Mouse (Mus musculus) liver, embryonic 11.5 days (tissue): ENCODE measurements around the gene Cadm1. TPM values are rescaled to one million over a fixed set of nuclear protein-coding genes. Genes with fewer than 3 reads are reported as not detected.
A peak's percentile ranks its signal among the peaks of the same experiment; 100 is the strongest.

Source experiments
- ATAC-seq: fragments of 200-750 bp; cut with Nextera tagmentation; replicated peaks from 2 replicates; pipeline ENCODE4 v1.8.0; 2017; ENCODE audit warnings: moderate number of reproducible peaks, mild to moderate bottlenecking, moderate TSS enrichment, moderate library complexity; ENCODE audit not compliant: low FRiP score
- DNase-seq: peaks from one replicate; pipeline ENCODE4 v3.0.0-alpha.2; 2017; ENCODE audit warnings: low spot score
- H3K27ac ChIP-seq: fragments of 300-500 bp; sonication (generic); 2 replicates; pipeline ENCODE4 v1.5.1; 2014; ENCODE audit warnings: mild to moderate bottlenecking, low read depth, low read length, control low read depth
- H3K27me3 ChIP-seq: fragments of 300-500 bp; sonication (generic); replicated peaks from 2 replicates; pipeline ENCODE4 v1.6.1; 2014; ENCODE audit warnings: low read length, mixed read lengths; ENCODE audit not compliant: control insufficient read depth, insufficient read depth
- H3K36me3 ChIP-seq: fragments of 300-500 bp; sonication (generic); 2 replicates; pipeline ENCODE4 v1.6.1; 2014; ENCODE audit warnings: mild to moderate bottlenecking, low read length, moderate library complexity, mixed read lengths; ENCODE audit not compliant: control insufficient read depth, insufficient read depth
- H3K4me1 ChIP-seq: fragments of 300-500 bp; sonication (generic); replicated peaks from 2 replicates; pipeline ENCODE4 v1.6.1; 2014; ENCODE audit warnings: low read length, mixed read lengths; ENCODE audit not compliant: control insufficient read depth, insufficient read depth
- H3K4me2 ChIP-seq: fragments of 300-500 bp; sonication (generic); 2 replicates; pipeline ENCODE4 v1.6.1; 2014; ENCODE audit warnings: mild to moderate bottlenecking, control low read depth, moderate library complexity
- H3K4me3 ChIP-seq: fragments of 300-500 bp; sonication (generic); 2 replicates; pipeline ENCODE4 v1.5.1; 2014; ENCODE audit warnings: low read depth, low read length, control low read depth
- H3K9ac ChIP-seq: fragments of 300-500 bp; sonication (generic); 2 replicates; pipeline ENCODE4 v1.6.1; 2014; ENCODE audit warnings: low read depth, low read length, control low read depth
- H3K9me3 ChIP-seq: fragments of 300-500 bp; sonication (generic); 2 replicates; pipeline ENCODE4 v1.6.1; 2016; ENCODE audit warnings: low read length, inconsistent platforms, mixed read lengths; ENCODE audit not compliant: control insufficient read depth
- WGBS: fragments of 180-500 bp; shearing (Covaris S2); extraction: QIAGEN DNeasy Blood & Tissue Kit; methylation state at CpG from one replicate; pipeline ENCODE4 v1.1.7; 2014; 5-methylcytosine and 5-hydroxymethylcytosine counted together
- polyA plus RNA-seq: library from polyadenylated mRNA; unstranded; fragments of >200 nt; fragmentation: Nextera tagmentation; extraction: Ambion mirVana; gene quantifications from 2 replicates; pipeline ENCODE4 v1.2.1, GENCODE M21; 2014

Cadm1 gene
- polyA plus RNA-seq, 1 experiment from 2014 or later: 27.6 TPM

DNA sequence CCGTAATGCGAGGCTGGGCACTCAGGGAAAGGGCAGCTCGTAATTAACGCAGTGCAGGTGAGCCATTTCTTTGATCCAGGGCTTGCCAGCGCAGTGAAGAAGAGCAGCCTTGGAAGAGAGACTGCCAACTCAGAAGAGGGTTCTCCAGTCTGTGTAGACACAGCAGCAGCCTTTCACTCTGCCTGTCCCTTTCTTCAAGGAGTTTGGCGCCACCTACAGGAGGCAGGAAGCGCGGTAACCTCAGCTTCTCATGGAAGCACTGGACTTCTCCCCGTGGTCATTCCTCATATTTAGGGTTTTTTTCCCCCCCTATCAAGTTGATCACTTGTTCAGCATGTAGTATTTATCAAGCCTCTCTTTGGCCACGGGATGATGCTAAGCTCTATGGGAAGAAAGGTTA, 178.3 kb downstream of the Cadm1 start:
- Histone ChIP-seq H3K27me3 (no peaks in the 10 kb centered on the region), H3K36me3 (no peaks in the 10 kb centered on the region), H3K4me2 (no peak overlapping the region), H3K9ac (no peak overlapping the region), H3K4me1 (no peaks in the 10 kb centered on the region), H3K27ac (no peak overlapping the region), H3K9me3 (no peaks in the 10 kb centered on the region), H3K4me3 (no peak overlapping the region)
- ATAC-seq (no peak), DNase-seq (peak; percentile 41)
- 23% methylated on average over 10 of the region's 10 CpGs for WGBS

DNA sequence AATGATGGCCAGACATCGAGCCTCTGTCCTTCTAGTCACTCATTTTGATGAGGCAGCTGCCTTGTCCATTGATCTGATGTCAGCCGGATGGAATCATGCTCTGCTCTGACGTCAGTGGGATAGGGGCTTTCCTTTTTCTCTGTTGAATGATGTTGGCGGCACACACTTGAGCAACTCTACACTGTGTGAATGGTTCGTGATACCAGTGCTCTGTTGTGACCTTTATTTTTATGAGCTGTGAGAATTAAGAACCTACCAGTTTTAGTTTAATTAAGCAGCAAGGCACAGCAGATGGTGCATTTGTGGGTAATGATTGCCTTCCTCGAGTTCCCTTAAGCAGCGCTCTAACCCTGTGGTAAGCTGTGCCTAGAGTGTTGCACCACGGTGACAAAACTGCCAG, 181.0 kb downstream of the Cadm1 start:
- DNase-seq (no peak), ATAC-seq (no peak)
- H3K4me1 ChIP-seq: no peaks in the 10 kb centered on the region
- no peak overlapping the region for H3K4me3 ChIP-seq
- no peak overlapping the region for H3K4me2 ChIP-seq
- H3K27ac ChIP-seq: no peak overlapping the region
- H3K9ac ChIP-seq: no peak overlapping the region
- 82% methylated on average over 8 of the region's 8 CpGs for WGBS
- no peaks in the 10 kb centered on the region for H3K27me3 ChIP-seq
- H3K9me3 ChIP-seq: no peaks in the 10 kb centered on the region
- no peaks in the 10 kb centered on the region for H3K36me3 ChIP-seq

- Histone ChIP-seq H3K4me3 (no peak overlapping the region), H3K27ac (no peak overlapping the region), H3K9ac (no peak overlapping the region), H3K27me3 (no peaks in the 10 kb centered on the region), H3K4me1 (no peaks in the 10 kb centered on the region), H3K4me2 (no peak overlapping the region), H3K9me3 (no peaks in the 10 kb centered on the region), H3K36me3 (no peaks in the 10 kb centered on the region)
- no peak for ATAC-seq
- DNase-seq: no peak
- 49% methylated on average over 2 of the region's 2 CpGs for WGBS
Observed at GRCm38 (mm10) chr9:47714541-47714940, 184.6 kb downstream of the Cadm1 start.

GRCm38 (mm10) chr9:47715415-47715814, 185.4 kb downstream of the Cadm1 start:
- Histone ChIP-seq H3K4me3 (no peak overlapping the region), H3K36me3 (no peaks in the 10 kb centered on the region), H3K9me3 (no peaks in the 10 kb centered on the region), H3K27me3 (no peaks in the 10 kb centered on the region), H3K9ac (no peak overlapping the region), H3K27ac (no peak overlapping the region), H3K4me2 (no peak overlapping the region), H3K4me1 (no peaks in the 10 kb centered on the region)
- WGBS: 75% methylated on average over 3 of the region's 3 CpGs
- DNase-seq: no peak
- ATAC-seq: no peak

DNA sequence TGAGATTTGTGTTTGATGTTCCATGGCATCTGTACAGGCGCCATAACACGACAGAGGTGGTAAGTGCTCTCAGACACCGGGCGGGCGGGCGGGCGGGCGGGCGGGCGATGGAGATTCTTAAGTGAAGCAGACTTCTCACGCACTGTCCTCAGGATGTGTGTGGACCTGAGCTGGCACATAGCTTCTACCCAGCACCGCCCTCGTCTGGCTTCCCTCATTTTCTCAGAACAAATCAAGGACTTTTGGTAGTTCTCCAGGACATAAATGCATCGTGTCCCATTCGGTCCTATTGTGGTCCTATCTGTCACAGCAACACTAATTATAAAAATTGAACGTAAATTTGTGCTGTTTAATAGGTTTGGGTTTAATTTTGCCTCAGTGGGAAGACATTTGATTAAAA, 186.9 kb downstream of the Cadm1 start:
- Histone ChIP-seq H3K36me3 (no peaks in the 10 kb centered on the region), H3K4me1 (no peaks in the 10 kb centered on the region), H3K9me3 (no peaks in the 10 kb centered on the region), H3K27ac (no peak overlapping the region), H3K4me3 (no peak overlapping the region), H3K9ac (no peak overlapping the region), H3K4me2 (no peak overlapping the region), H3K27me3 (no peaks in the 10 kb centered on the region)
- ATAC-seq (no peak), DNase-seq (no peak)
- WGBS: 87% methylated on average over 16 of the region's 16 CpGs

GRCm38 (mm10) chr9:47727611-47728010, 197.6 kb downstream of the Cadm1 start:
- Histone ChIP-seq H3K9me3 (no peaks in the 10 kb centered on the region), H3K36me3 (no peaks in the 10 kb centered on the region), H3K4me2 (no peak overlapping the region), H3K9ac (no peak overlapping the region), H3K4me1 (no peaks in the 10 kb centered on the region), H3K27me3 (no peaks in the 10 kb centered on the region), H3K27ac (no peak overlapping the region), H3K4me3 (no peak overlapping the region)
- WGBS: 68% methylated on average over 3 of the region's 3 CpGs
- no peak for ATAC-seq
- DNase-seq: no peak

- ATAC-seq (no peak), DNase-seq (no peak)
- no peaks in the 10 kb centered on the region for H3K27me3 ChIP-seq
- no peak overlapping the region for H3K4me2 ChIP-seq
- no peak overlapping the region for H3K9ac ChIP-seq
- no peaks in the 10 kb centered on the region for H3K9me3 ChIP-seq
- H3K36me3 ChIP-seq: no peaks in the 10 kb centered on the region
- H3K4me3 ChIP-seq: no peak overlapping the region
- H3K27ac ChIP-seq: no peak overlapping the region
- H3K4me1 ChIP-seq: no peaks in the 10 kb centered on the region
- 66% methylated on average over 5 of the region's 5 CpGs for WGBS
Observed at GRCm38 (mm10) chr9:47728852-47729251, 198.9 kb downstream of the Cadm1 start.

- Histone ChIP-seq H3K9me3 (no peaks in the 10 kb centered on the region), H3K27ac (no peak overlapping the region), H3K36me3 (no peaks in the 10 kb centered on the region), H3K27me3 (no peaks in the 10 kb centered on the region), H3K9ac (no peak overlapping the region), H3K4me3 (no peak overlapping the region), H3K4me2 (no peak overlapping the region), H3K4me1 (no peaks in the 10 kb centered on the region)
- WGBS: 68% methylated on average over 6 of the region's 6 CpGs
- DNase-seq (no peak), ATAC-seq (no peak)
Observed at GRCm38 (mm10) chr9:47730247-47730646, 200.3 kb downstream of the Cadm1 start.

GRCm38 (mm10) chr9:47733780-47734451, 203.9 kb downstream of the Cadm1 start:
- Histone ChIP-seq H3K4me2 (no peak overlapping the region), H3K9ac (no peak overlapping the region), H3K4me3 (no peak overlapping the region), H3K4me1 (no peaks in the 10 kb centered on the region), H3K36me3 (no peaks in the 10 kb centered on the region), H3K27ac (no peak overlapping the region), H3K9me3 (no peaks in the 10 kb centered on the region), H3K27me3 (no peaks in the 10 kb centered on the region)
- WGBS: 72% methylated on average over 13 of the region's 13 CpGs
- ATAC-seq (no peak), DNase-seq (no peak)
